Mouse (Mus musculus): ENCODE data around the gene Abcg3. TPM values are rescaled to one million over a fixed set of nuclear protein-coding genes. Genes with fewer than 3 reads are reported as not detected.

The Abcg3 gene
- polyA plus RNA-seq, 1 experiment from 2014 or later: not detected

Other genes with a start within 250 kb of the Abcg3 start
- 1.9 TPM for gene Zfp951, start 122.6 kb downstream of the Abcg3 start, polyA plus RNA-seq (2021)
- 2.6 TPM for gene Gbp9, start 156.8 kb upstream of the Abcg3 start, polyA plus RNA-seq (2021)
- 0.49 TPM for gene Gbp8, start 156.8 kb upstream of the Abcg3 start, polyA plus RNA-seq (2021)
- gene Gbp4, start 156.9 kb upstream of the Abcg3 start, polyA plus RNA-seq (2021): 0.64 TPM